8 mouse cellular contexts compared by ENCODE assay signal in the genomic region with DNA sequence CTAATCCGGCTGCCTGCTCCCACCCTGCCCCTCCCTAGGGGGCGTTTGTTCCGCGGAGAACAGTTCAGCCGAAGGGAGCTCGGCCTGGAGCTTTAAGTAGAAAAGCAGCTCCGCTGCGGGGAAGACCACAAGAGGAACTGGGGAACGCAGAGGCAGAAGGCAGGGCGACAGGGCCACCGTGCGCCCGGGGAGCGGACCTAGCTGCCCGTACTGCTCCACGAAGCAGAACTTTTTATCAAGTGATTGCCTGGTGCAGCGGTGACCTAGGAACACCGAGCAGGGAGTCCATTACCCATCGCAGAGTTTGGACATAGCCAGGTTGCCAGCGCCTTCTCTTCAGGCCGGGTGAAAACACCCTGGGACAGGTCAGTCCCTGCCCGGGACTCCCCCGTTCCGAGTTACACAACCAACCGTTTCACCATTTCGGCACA. TPM values are rescaled to one million over a fixed set of nuclear protein-coding genes. Genes with fewer than 3 reads are reported as not detected.
DNase-seq lines count a peak whose midpoint lies in the region; ATAC-seq and TF ChIP-seq lines count a peak whose summit lies in the region.

No protein-coding gene starts in this region.

- H3K9me3 ChIP-seq in ES-E14 (ENCODE audit: control insufficient read depth, insufficient read depth, low read depth, low read length), result no peaks in the 10 kb centered on the region
- no peaks in the 10 kb centered on the region; the same call in 1 of the 2 replicates for H3K9me3 ChIP-seq in embryonic facial prominence, embryonic 13.5 days
- no peaks in the 10 kb centered on the region for H3K9me3 ChIP-seq in hindbrain, embryonic 15.5 days
- H3K9me3 ChIP-seq in lung, embryonic 14.5 days (ENCODE audit: low read depth, low read length), result no peaks in the 10 kb centered on the region

- 2% methylated on average over 26 of the region's 26 CpGs for WGBS in heart, adult 2 months
- WGBS in embryonic facial prominence, embryonic 13.5 days, result 1% methylated on average over 26 of the region's 26 CpGs
- under 1% methylated on average over 25 of the region's 26 CpGs for WGBS in hindbrain, embryonic 15.5 days
- under 1% methylated on average over 26 of the region's 26 CpGs for WGBS in lung, embryonic 14.5 days

- no peaks in the 10 kb centered on the region for H3K79me2 ChIP-seq in heart, adult 2 months (replicated peaks; ENCODE audit: control insufficient read depth, insufficient read depth, low read length)

- peaks cover 5% of the 10 kb centered on the region for H3K4me1 ChIP-seq in heart, adult 2 months (ENCODE audit: control insufficient read depth, insufficient read depth, low read length)
- peaks cover 0 to 20% of the 10 kb centered on the region in 2 experiments; a peak in 1 of 4 replicates for H3K4me1 ChIP-seq in ES-E14 (ENCODE audit: control insufficient read depth in 2 of 2, insufficient read depth in 2 of 2, low read length in 2 of 2, poor library complexity in 1 of 2)
- H3K4me1 ChIP-seq in embryonic facial prominence, embryonic 13.5 days, result peaks cover 32% of the 10 kb centered on the region
- peaks cover 36% of the 10 kb centered on the region for H3K4me1 ChIP-seq in hindbrain, embryonic 15.5 days (replicated peaks)
- H3K4me1 ChIP-seq in lung, embryonic 14.5 days (ENCODE audit: insufficient read depth), result no peaks in the 10 kb centered on the region

- in situ Hi-C loops in ES-E14 (cut with MboI; ENCODE audit: low sequenced_read_pairs in 2 of 2, unreplicated experiment in 2 of 2), result loop anchor here in 1 of 2 experiments (10.0 kb wide), 1 partner anchor 89 kb away; no protein-coding TSS in a partner anchor

- H3K4me2 ChIP-seq in embryonic facial prominence, embryonic 13.5 days, result peak overlapping the region; percentile 52
- peak overlapping the region; percentile 51 for H3K4me2 ChIP-seq in hindbrain, embryonic 15.5 days
- H3K4me2 ChIP-seq in lung, embryonic 14.5 days, result peak overlapping the region; percentile 38

- TF ChIP-seq CTCF in heart, adult 2 months (IDR thresholded peaks at IDR 0.05), result no peak
- no peak for TF ChIP-seq CTCF in lung, embryonic 14.5 days (IDR thresholded peaks at IDR 0.05; ENCODE audit: low read depth)

- H3K36me3 ChIP-seq in heart, adult 2 months (ENCODE audit: control insufficient read depth, insufficient read depth, low read length), result no peaks in the 10 kb centered on the region
- H3K36me3 ChIP-seq in ES-E14 (ENCODE audit: control insufficient read depth, insufficient read depth, low read length, poor library complexity, severe bottlenecking), result no peaks in the 10 kb centered on the region
- H3K36me3 ChIP-seq in embryonic facial prominence, embryonic 13.5 days, result no peaks in the 10 kb centered on the region
- H3K36me3 ChIP-seq in hindbrain, embryonic 15.5 days, result no peaks in the 10 kb centered on the region
- no peaks in the 10 kb centered on the region for H3K36me3 ChIP-seq in lung, embryonic 14.5 days (ENCODE audit: insufficient read depth)

- no peak for ATAC-seq in embryonic facial prominence, embryonic 13.5 days (ENCODE audit: insufficient number of reproducible peaks, insufficient read depth, low FRiP score, low TSS enrichment, low read depth)
- no peak for ATAC-seq in hindbrain, embryonic 15.5 days (ENCODE audit: low FRiP score, low read depth)
- no peak for ATAC-seq in lung, embryonic 14.5 days (ENCODE audit: insufficient read depth)

- H3K27ac ChIP-seq in heart, adult 2 months, result no peak overlapping the region
- H3K27ac ChIP-seq in ES-E14 (ENCODE audit: insufficient read depth, low read depth, low read length, poor library complexity, severe bottlenecking), result no peak overlapping the region
- no peak overlapping the region for H3K27ac ChIP-seq in embryonic facial prominence, embryonic 13.5 days
- no peak overlapping the region for H3K27ac ChIP-seq in hindbrain, embryonic 15.5 days (replicated peaks)
- no peak overlapping the region for H3K27ac ChIP-seq in lung, embryonic 14.5 days (ENCODE audit: low read depth)

- H3K27me3 ChIP-seq in heart, adult 2 months (ENCODE audit: control insufficient read depth, insufficient read depth, low read length), result peaks cover 29% of the 10 kb centered on the region
- peaks cover 95% of the 10 kb centered on the region for H3K27me3 ChIP-seq in embryonic facial prominence, embryonic 13.5 days
- peaks cover 56% of the 10 kb centered on the region for H3K27me3 ChIP-seq in hindbrain, embryonic 15.5 days
- peaks cover 67% of the 10 kb centered on the region for H3K27me3 ChIP-seq in lung, embryonic 14.5 days (ENCODE audit: insufficient read depth, low read length)

- DNase-seq in heart, adult 2 months, result peak; percentile 30 to 35
- no peak for DNase-seq in heart, adult 11 months
- DNase-seq in ES-E14 (ENCODE audit: low read depth, low spot score), result no peak
- peak; percentile 27 for DNase-seq in lung, embryonic 14.5 days
- DNase-seq in retina, postnatal 1 day, result peak; percentile 73
- no peak for DNase-seq in frontal cortex, postnatal 10 days (ENCODE audit: low spot score in 2 of 2)

- TF ChIP-seq EP300 in heart, adult 2 months (IDR thresholded peaks at IDR 0.05; ENCODE audit: insufficient read depth, low read depth, low read length), result no peak

- intact Hi-C loops in heart, adult 2 months (cut with DNase I), result no loop called here

- H3K9ac ChIP-seq in heart, adult 2 months (ENCODE audit: low read depth, low read length), result no peak overlapping the region
- H3K9ac ChIP-seq in ES-E14 (ENCODE audit: insufficient read depth, low read depth, low read length, poor library complexity, severe bottlenecking), result peak overlapping the region; percentile 54; the same call in 1 of the 2 replicates
- H3K9ac ChIP-seq in embryonic facial prominence, embryonic 13.5 days, result no peak overlapping the region
- no peak overlapping the region for H3K9ac ChIP-seq in hindbrain, embryonic 15.5 days
- no peak overlapping the region for H3K9ac ChIP-seq in lung, embryonic 14.5 days

- peak overlapping the region; percentile 39 for H3K4me3 ChIP-seq in heart, adult 2 months
- H3K4me3 ChIP-seq in ES-E14 (ENCODE audit: insufficient read depth in 1 of 2, low read depth in 1 of 2, low read length in 2 of 2, poor library complexity in 1 of 2, severe bottlenecking in 1 of 2), result peak overlapping the region; percentile 40 to 49; a peak in 3 of 4 replicates
- peak overlapping the region; percentile 28 for H3K4me3 ChIP-seq in embryonic facial prominence, embryonic 13.5 days
- peak overlapping the region; percentile 9; the same call in 1 of the 2 replicates for H3K4me3 ChIP-seq in hindbrain, embryonic 15.5 days
- peak overlapping the region; percentile 18; the same call in 1 of the 2 replicates for H3K4me3 ChIP-seq in lung, embryonic 14.5 days (ENCODE audit: low read depth, low read length)

- no peak for TF ChIP-seq POLR2A in heart, adult 2 months (IDR thresholded peaks at IDR 0.05; ENCODE audit: insufficient read depth, low read depth, low read length)

TF ChIP-seq in ES-E14, 5 proteins besides CTCF, POLR2A, EP300 and RAD21:
- TF ChIP-seq ZC3H11A (IDR thresholded peaks at IDR 0.05; ENCODE audit: borderline replicate concordance, low read depth, low read length) (no peak), ZNF384 (IDR thresholded peaks at IDR 0.05; ENCODE audit: low read depth, low read length) (no peak), CHD2 (IDR thresholded peaks at IDR 0.05; ENCODE audit: low read depth, low read length) (no peak), MAFK (IDR thresholded peaks at IDR 0.05; ENCODE audit: insufficient read depth, low read depth, low read length) (no peak), HCFC1 (IDR thresholded peaks at IDR 0.05; ENCODE audit: borderline replicate concordance, insufficient read depth, low read length) (no peak)

RNA-seq across cellular contexts. Expression of a gene that starts 2.5 kb away (rescaled TPM):
- not detected for total RNA-seq in heart, adult 2 months (2021)
- not detected in 2 replicates for polyA plus RNA-seq in heart, adult 2 months (2012; rRNA removed)
- total RNA-seq in ES-E14 (2012; rRNA removed), result 0.26 TPM in 1 of 2 replicates, not detected in the other
- not detected in 2 replicates for polyA plus RNA-seq in embryonic facial prominence, embryonic 13.5 days (2015; fragmentation: Nextera tagmentation; extraction: Ambion mirVana)
- polyA plus RNA-seq in hindbrain, embryonic 15.5 days (2015; fragmentation: Nextera tagmentation; extraction: Ambion mirVana), result 7.4 and 9.3 TPM in 2 replicates
- polyA plus RNA-seq in lung, embryonic 14.5 days (2014; fragmentation: Nextera tagmentation; extraction: Ambion mirVana), result not detected in 2 replicates

Comparison
In these comparisons a context has a peak if more than half of its experiments do, and no peak if none do; other contexts are left out.
1. DNase-seq: peak in heart, adult 2 months (2 of 2), lung, embryonic 14.5 days (single experiment) and retina, postnatal 1 day (single experiment); none in heart, adult 11 months (single experiment), ES-E14 (single experiment) and frontal cortex, postnatal 10 days (0 of 2).
2. Peak in every context shown above with its lines, with median percentiles within 50 percentile points of each other: H3K4me3 ChIP-seq and H3K4me2 ChIP-seq.